Mouse (Mus musculus) bone marrow macrophage, adult 2 months (primary cell): ENCODE measurements around the gene Pcp4l1.

Source experiments
- CTCF ChIP-seq: IDR thresholded peaks from 2 replicates; pipeline ENCODE4 v1.5.1; 2012; ENCODE audit warnings: low read depth, mild to moderate bottlenecking, low read length, moderate library complexity
- POLR2A ChIP-seq: IDR thresholded peaks from 2 replicates; pipeline ENCODE4 v1.6.1; 2012; ENCODE audit warnings: mild to moderate bottlenecking, low read depth, low read length, borderline replicate concordance

DNA sequence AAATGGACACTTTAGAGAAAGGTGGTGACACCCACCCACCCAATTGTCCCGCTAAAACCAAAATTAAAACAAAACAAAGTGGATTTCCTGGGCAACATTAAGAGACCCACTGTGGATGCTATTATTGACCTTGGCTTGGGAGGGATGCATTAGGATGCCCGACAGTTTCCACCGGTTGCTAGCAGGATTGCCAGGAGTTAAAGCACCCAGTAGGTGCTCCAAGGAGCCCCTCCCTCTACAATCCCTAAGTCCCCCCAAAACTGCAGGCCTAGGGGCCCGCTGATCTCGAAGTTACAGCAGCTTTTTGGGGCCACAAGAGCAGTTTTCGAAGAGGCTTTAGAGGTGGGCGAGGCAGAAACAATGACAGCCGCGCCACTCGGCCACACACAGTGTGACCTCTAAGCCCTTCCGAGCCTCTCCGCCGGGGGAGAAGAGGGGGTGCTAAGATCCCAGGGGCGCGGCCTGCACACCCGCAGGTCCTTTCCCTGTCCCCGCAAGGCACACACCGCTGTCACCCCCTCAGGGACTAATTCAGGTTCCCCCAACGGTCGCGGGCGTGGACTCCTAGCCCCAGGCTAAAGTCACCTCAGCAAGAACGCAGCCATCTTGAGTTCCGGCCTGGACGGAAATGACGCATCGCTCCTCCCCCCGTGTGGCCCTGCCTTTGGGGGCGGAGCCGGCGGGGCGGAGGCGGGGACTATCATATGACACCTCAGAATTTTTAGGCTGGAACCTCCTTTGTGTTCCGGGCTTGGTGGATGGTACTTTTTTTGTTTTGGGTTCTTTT lies 45.9 kb downstream of the Pcp4l1 start, which contains the start of the genes Sdhc and Mpz:
- TF ChIP-seq POLR2A (no peak), CTCF (no peak)
